In genomic region chr9:63711580-63712230, GRCm38 (mm10) we compare ENCODE assay signal across 12 mouse cellular contexts. TPM values are rescaled to one million over a fixed set of nuclear protein-coding genes. Genes with fewer than 3 reads are reported as not detected.
DNase-seq lines count a peak whose midpoint lies in the region; ATAC-seq and TF ChIP-seq lines count a peak whose summit lies in the region.
"Had no signal": no experiment of that assay in that cellular context is flagged by ENCODE, and none has a peak within 500 bp of the region (broad histone marks: within the 10 kb centered on the region; RNA-seq: fewer than 3 reads in every experiment).

No protein-coding gene starts in this region.

- peaks cover 44% of the 10 kb centered on the region for H3K4me1 ChIP-seq in kidney, postnatal 0 days (replicated peaks; ENCODE audit: insufficient read depth, low read length)
- H3K4me1 ChIP-seq in kidney, embryonic 15.5 days: peaks cover 71% of the 10 kb centered on the region

- WGBS in kidney, postnatal 0 days: 55% methylated on average over 13 of the region's 13 CpGs
- WGBS in kidney, embryonic 15.5 days: 56% methylated on average over 13 of the region's 13 CpGs

- H3K36me3 ChIP-seq in kidney, postnatal 0 days (ENCODE audit: insufficient read depth, low read length): peaks cover 6% of the 10 kb centered on the region; the same call in 1 of the 2 replicates
- H3K36me3 ChIP-seq in kidney, embryonic 15.5 days: peaks cover 23% of the 10 kb centered on the region
- H3K36me3 ChIP-seq: neural tube, embryonic 13.5 days had no signal

- no peaks in the 10 kb centered on the region for H3K9me3 ChIP-seq in kidney, postnatal 0 days (replicated peaks; ENCODE audit: low read length)
- 0 out of 2 replicates have a peak, but pooled peaks cover 4% of the 10 kb centered on the region for H3K9me3 ChIP-seq in kidney, embryonic 15.5 days (replicated peaks)

- no peaks in the 10 kb centered on the region for H3K27me3 ChIP-seq in kidney, postnatal 0 days (ENCODE audit: insufficient read depth, low read length)
- no peaks in the 10 kb centered on the region for H3K27me3 ChIP-seq in kidney, embryonic 15.5 days
- H3K27me3 ChIP-seq: megakaryocyte, embryonic 14.5 days; neural tube, embryonic 13.5 days had no signal

- no peak for ATAC-seq in kidney, postnatal 0 days (replicated peaks; ENCODE audit: low FRiP score, low read depth)
- no peak for ATAC-seq in kidney, embryonic 15.5 days (replicated peaks; ENCODE audit: low FRiP score)

- H3K9ac ChIP-seq in kidney, postnatal 0 days (ENCODE audit: low read depth, low read length): no peak overlapping the region
- no peak overlapping the region for H3K9ac ChIP-seq in kidney, embryonic 15.5 days
- H3K9ac ChIP-seq: neural tube, embryonic 13.5 days had no signal

- H3K27ac ChIP-seq in kidney, postnatal 0 days: 0 out of 2 replicates have a peak overlapping the region, but pooled peaks have one; percentile 19
- no peak overlapping the region for H3K27ac ChIP-seq in kidney, embryonic 15.5 days
- H3K27ac ChIP-seq: neural tube, embryonic 13.5 days had no signal

- no peak for TF ChIP-seq CTCF in kidney, postnatal 0 days (IDR thresholded peaks at IDR 0.05; ENCODE audit: low read depth)

- no peak overlapping the region for H3K4me3 ChIP-seq in kidney, postnatal 0 days (replicated peaks; ENCODE audit: low read depth, low read length)
- H3K4me3 ChIP-seq in kidney, embryonic 15.5 days (replicated peaks): no peak overlapping the region
- H3K4me3 ChIP-seq: megakaryocyte, embryonic 14.5 days; neural tube, embryonic 13.5 days had no signal

- no peak for DNase-seq in kidney, postnatal 0 days (ENCODE audit: low spot score)
- DNase-seq in adrenal gland, postnatal 10 days: peak; percentile 82
- peak; percentile 79 for DNase-seq in induced T-regulatory cell, adult 2 months (ENCODE audit: low read depth)
- peak; percentile 39 for DNase-seq in mesoderm, embryonic 11.5 days (ENCODE audit: low read depth, low spot score)
- DNase-seq in cerebellum, adult 8-10 months: no peak
- DNase-seq in embryo, embryonic 9.5 days (ENCODE audit: extremely low spot score): no peak
- DNase-seq in embryo, embryonic 10 days (ENCODE audit: low spot score): no peak
- DNase-seq: left cerebral cortex, postnatal 4 days; thymus, postnatal 14 days had no signal

- H3K4me2 ChIP-seq in kidney, postnatal 0 days (ENCODE audit: low read length): no peak overlapping the region
- no peak overlapping the region for H3K4me2 ChIP-seq in kidney, embryonic 15.5 days
- H3K4me2 ChIP-seq: neural tube, embryonic 13.5 days had no signal

RNA-seq across cellular contexts. Expression of gene Smad3, which starts 46.1 kb away (rescaled TPM):
- polyA plus RNA-seq in kidney, postnatal 0 days (2015; fragmentation: Nextera tagmentation; extraction: Ambion mirVana): 19.2 and 20.0 TPM in 2 replicates
- 25.0 and 26.5 TPM in 2 replicates for polyA plus RNA-seq in kidney, embryonic 15.5 days (2015; fragmentation: Nextera tagmentation; extraction: Ambion mirVana)
- total RNA-seq in adrenal gland, postnatal 10 days (2021): 10 to 100 TPM; 24.4 to 31.8 TPM

Comparison
In these comparisons a context has a peak if more than half of its experiments do, and no peak if none do; other contexts are left out.
1. DNase-seq: peak in adrenal gland, postnatal 10 days (single experiment), induced T-regulatory cell, adult 2 months (single experiment) and mesoderm, embryonic 11.5 days (single experiment); none in kidney, postnatal 0 days (single experiment), cerebellum, adult 8-10 months (single experiment), embryo, embryonic 9.5 days (single experiment) and embryo, embryonic 10 days (single experiment).